Mouse (Mus musculus) spleen, adult 2 months (tissue): ENCODE measurements around the gene Adamtsl2.

ENCODE experiments used
- CTCF ChIP-seq: fragments of 200-500 bp; IDR thresholded peaks from 2 replicates; pipeline ENCODE4 v1.5.1; 2011; ENCODE audit warnings: mild to moderate bottlenecking, inconsistent platforms; ENCODE audit not compliant: insufficient read depth, insufficient read length, insufficient replicate concordance; ENCODE audit errors: extremely low read depth
- POLR2A ChIP-seq: fragments of 200-500 bp; IDR thresholded peaks from 2 replicates; pipeline ENCODE4 v1.6.1; 2011; ENCODE audit warnings: low read depth, low read length, inconsistent platforms

- TF ChIP-seq POLR2A (no peak), CTCF (no peak)
Measured at GRCm38 (mm10) chr2:27045979-27046770, 33.0 kb upstream of the Adamtsl2 start.
